Mouse (Mus musculus): Measurements from ENCODE around the gene Dusp23.

Dusp23 gene

GRCm38 (mm10) chr1:172632451-172633326, at the start of gene Dusp23:
Gene Dusp23 (minus strand): TSS chr1:172632962.
- peak; percentile 89 for DNase-seq (ENCODE audit: low spot score)

- DNase-seq (ENCODE audit: low spot score): no peak
These were observed 48.0 kb upstream of the Dusp23 start for GRCm38 (mm10) chr1:172680742-172681141.

- DNase-seq (ENCODE audit: low spot score): no peak
These were observed 38.0 kb upstream of the Dusp23 start for GRCm38 (mm10) chr1:172670716-172671115.

GRCm38 (mm10) chr1:172667597-172667996, 34.8 kb upstream of the Dusp23 start:
- no peak for DNase-seq (ENCODE audit: low spot score)

- DNase-seq (ENCODE audit: low spot score): no peak
These were observed 32.7 kb upstream of the Dusp23 start for GRCm38 (mm10) chr1:172665457-172665856.

- DNase-seq (ENCODE audit: low spot score): no peak
These were observed 26.9 kb upstream of the Dusp23 start for GRCm38 (mm10) chr1:172659688-172660087.

GRCm38 (mm10) chr1:172657266-172657665, 24.5 kb upstream of the Dusp23 start:
- no peak for DNase-seq (ENCODE audit: low spot score)

- no peak for DNase-seq (ENCODE audit: low spot score)
These were observed 21.1 kb upstream of the Dusp23 start for GRCm38 (mm10) chr1:172653900-172654299.

GRCm38 (mm10) chr1:172652040-172652662, 19.4 kb upstream of the Dusp23 start:
- DNase-seq (ENCODE audit: low spot score): no peak

- DNase-seq (ENCODE audit: low spot score): no peak
These were observed 18.7 kb upstream of the Dusp23 start for GRCm38 (mm10) chr1:172651288-172651987.

GRCm38 (mm10) chr1:172650519-172651287, 17.9 kb upstream of the Dusp23 start:
- no peak for DNase-seq (ENCODE audit: low spot score)

GRCm38 (mm10) chr1:172649396-172649795, 16.6 kb upstream of the Dusp23 start:
- no peak for DNase-seq (ENCODE audit: low spot score)

GRCm38 (mm10) chr1:172647236-172647635, 14.5 kb upstream of the Dusp23 start:
- no peak for DNase-seq (ENCODE audit: low spot score)

- DNase-seq (ENCODE audit: low spot score): no peak
These were observed 6.0 kb upstream of the Dusp23 start for GRCm38 (mm10) chr1:172638781-172639180.

- DNase-seq (ENCODE audit: low spot score): no peak
These were observed 5.0 kb upstream of the Dusp23 start for GRCm38 (mm10) chr1:172637801-172638200.

GRCm38 (mm10) chr1:172636266-172636665, 3.5 kb upstream of the Dusp23 start:
- no peak for DNase-seq (ENCODE audit: low spot score)

- no peak for DNase-seq (ENCODE audit: low spot score)
These were observed 2.5 kb upstream of the Dusp23 start for GRCm38 (mm10) chr1:172635258-172635657.

- no peak for DNase-seq (ENCODE audit: low spot score)
These were observed 1.4 kb upstream of the Dusp23 start for GRCm38 (mm10) chr1:172634136-172634535.

GRCm38 (mm10) chr1:172631721-172632120, 1.0 kb downstream of the Dusp23 start:
- no peak for DNase-seq (ENCODE audit: low spot score)

- DNase-seq (ENCODE audit: low spot score): no peak
These were observed 2.9 kb downstream of the Dusp23 start for GRCm38 (mm10) chr1:172629831-172630230.

- DNase-seq (ENCODE audit: low spot score): no peak
These were observed 6.5 kb downstream of the Dusp23 start for GRCm38 (mm10) chr1:172626306-172626705.

- no peak for DNase-seq (ENCODE audit: low spot score)
These were observed 8.7 kb downstream of the Dusp23 start for GRCm38 (mm10) chr1:172624081-172624480.

Data from left cerebral cortex, adult 11 months (tissue).